ENCODE assay signal across 8 mouse cellular contexts in the genomic region with DNA sequence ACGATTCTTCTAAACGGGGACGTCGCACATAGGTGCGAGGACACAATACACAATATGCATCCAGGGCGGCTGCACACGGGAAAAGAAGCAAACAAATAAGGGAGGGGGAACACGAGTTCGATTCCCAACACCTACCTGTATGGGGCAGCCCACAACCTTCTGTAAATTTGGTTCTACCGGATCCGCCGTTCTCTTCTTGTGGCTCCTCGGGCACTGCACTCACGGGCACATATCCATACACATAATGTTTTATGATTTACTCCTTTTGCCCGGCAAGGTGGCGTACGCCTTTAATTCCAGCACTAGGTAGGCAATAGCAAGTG. TPM values are rescaled to one million over a fixed set of nuclear protein-coding genes. Genes with fewer than 3 reads are reported as not detected.
A peak's percentile ranks its signal among the peaks of the same experiment; 100 is the strongest.
DNase-seq lines count a peak whose midpoint lies in the region; ATAC-seq and TF ChIP-seq lines count a peak whose summit lies in the region.

No protein-coding gene starts in this region.

- no peaks in the 10 kb centered on the region for H3K9me3 ChIP-seq in forebrain, embryonic 15.5 days
- H3K9me3 ChIP-seq in liver, postnatal 0 days (ENCODE audit: low read length): no peaks in the 10 kb centered on the region

- peak; percentile 17; the same call in 1 of the 2 replicates for ATAC-seq in frontal cortex, adult (ENCODE audit: low TSS enrichment)
- peak; percentile 42 for ATAC-seq in CD4-positive, CD25-positive, alpha-beta regulatory T cell, adult 4 months
- ATAC-seq in forebrain, embryonic 15.5 days (replicated peaks): no peak; the same call in 1 of the 2 replicates
- ATAC-seq in liver, postnatal 0 days: peak; percentile 29

- no peak for DNase-seq in frontal cortex, postnatal 14 days (ENCODE audit: low spot score in 2 of 2)
- DNase-seq in liver, postnatal 0 days: no peak
- DNase-seq in adrenal gland, postnatal 4 days (ENCODE audit: low spot score in 2 of 2): no peak
- DNase-seq in layer of hippocampus, adult 9-11 months: no peak
- DNase-seq in thymus, postnatal 25 days: no peak

- H3K27ac ChIP-seq in forebrain, embryonic 15.5 days (replicated peaks): peak overlapping the region; percentile 84
- peak overlapping the region; percentile 78 for H3K27ac ChIP-seq in liver, postnatal 0 days (ENCODE audit: low read depth)

- no peaks in the 10 kb centered on the region for H3K36me3 ChIP-seq in forebrain, embryonic 15.5 days
- H3K36me3 ChIP-seq in liver, postnatal 0 days (replicated peaks; ENCODE audit: insufficient read depth, low read length): no peaks in the 10 kb centered on the region

- no peaks in the 10 kb centered on the region for H3K27me3 ChIP-seq in forebrain, embryonic 15.5 days
- no peaks in the 10 kb centered on the region for H3K27me3 ChIP-seq in liver, postnatal 0 days (ENCODE audit: insufficient read depth, low read length)

- peak overlapping the region; percentile 90 for H3K9ac ChIP-seq in forebrain, embryonic 15.5 days (replicated peaks)
- peak overlapping the region; percentile 98 for H3K9ac ChIP-seq in liver, postnatal 0 days (replicated peaks)

- TF ChIP-seq EP300 in liver, postnatal 0 days (IDR thresholded peaks at IDR 0.05; ENCODE audit: low read depth): no peak

- peaks cover 34% of the 10 kb centered on the region for H3K4me1 ChIP-seq in forebrain, embryonic 15.5 days
- peaks cover 27% of the 10 kb centered on the region for H3K4me1 ChIP-seq in liver, postnatal 0 days (ENCODE audit: insufficient read depth)

- H3K4me3 ChIP-seq in forebrain, embryonic 15.5 days: peak overlapping the region; percentile 98
- H3K4me3 ChIP-seq in liver, postnatal 0 days (ENCODE audit: low read depth, low read length): peak overlapping the region; percentile 88

- WGBS in forebrain, embryonic 15.5 days: 9% methylated on average over 17 of the region's 17 CpGs
- WGBS in liver, postnatal 0 days (ENCODE audit: insufficient replicate concordance): 9% methylated on average over 17 of the region's 17 CpGs

- peak overlapping the region; percentile 81 for H3K4me2 ChIP-seq in forebrain, embryonic 15.5 days (replicated peaks)
- peak overlapping the region; percentile 81 for H3K4me2 ChIP-seq in liver, postnatal 0 days (ENCODE audit: low read depth, low read length)

- TF ChIP-seq CTCF in liver, postnatal 0 days (IDR thresholded peaks at IDR 0.05; ENCODE audit: low read depth): no peak

RNA-seq across cellular contexts. Expression of gene Ptpn11, which starts 0.3 kb away (rescaled TPM):
- polyA plus RNA-seq in CD4-positive, CD25-positive, alpha-beta regulatory T cell, adult 4 months (2017; shearing (Covaris generic)): 1 to 10 TPM; 7.2 to 8.0 TPM
- 25.9 and 26.1 TPM in 2 replicates for polyA plus RNA-seq in forebrain, embryonic 15.5 days (2015; fragmentation: Nextera tagmentation; extraction: Ambion mirVana)
- 9.6 and 10.6 TPM in 2 replicates for polyA plus RNA-seq in liver, postnatal 0 days (2015; fragmentation: Nextera tagmentation; extraction: Ambion mirVana)
- 10 to 100 TPM; 87.4 TPM for total RNA-seq in adrenal gland, postnatal 4 days (2021)

RNA-seq across cellular contexts. Expression of gene Rpl6, which starts 12.7 kb away (rescaled TPM):
- polyA plus RNA-seq in CD4-positive, CD25-positive, alpha-beta regulatory T cell, adult 4 months (2017; shearing (Covaris generic)): 1,000 to 10,000 TPM; 1,708 to 1,898 TPM
- 398 and 410 TPM in 2 replicates for polyA plus RNA-seq in forebrain, embryonic 15.5 days (2015; fragmentation: Nextera tagmentation; extraction: Ambion mirVana)
- polyA plus RNA-seq in liver, postnatal 0 days (2015; fragmentation: Nextera tagmentation; extraction: Ambion mirVana): 315 and 325 TPM in 2 replicates
- 1,000 to 10,000 TPM; 1,172 to 1,181 TPM for total RNA-seq in adrenal gland, postnatal 4 days (2021)

RNA-seq across cellular contexts. Expression of gene Hectd4, which starts 28.5 kb away (rescaled TPM):
- polyA plus RNA-seq in CD4-positive, CD25-positive, alpha-beta regulatory T cell, adult 4 months (2017; shearing (Covaris generic)): 1 to 10 TPM; 8.8 to 9.8 TPM
- polyA plus RNA-seq in forebrain, embryonic 15.5 days (2015; fragmentation: Nextera tagmentation; extraction: Ambion mirVana): 18.1 and 20.8 TPM in 2 replicates
- polyA plus RNA-seq in liver, postnatal 0 days (2015; fragmentation: Nextera tagmentation; extraction: Ambion mirVana): 3.3 and 3.6 TPM in 2 replicates
- total RNA-seq in adrenal gland, postnatal 4 days (2021): 10 to 100 TPM; 25.0 to 32.0 TPM
